Mouse (Mus musculus) bone marrow, adult 2 months (tissue): Measurements from ENCODE around the gene Zfp704. TPM values are rescaled to one million over a fixed set of nuclear protein-coding genes. Genes with fewer than 3 reads are reported as not detected.

Source experiments
- H3K27ac ChIP-seq: fragments of 200-500 bp; 2 replicates; pipeline ENCODE4 v1.5.1; 2012; ENCODE audit warnings: low read depth, mild to moderate bottlenecking, control low read depth, inconsistent platforms, low read length; ENCODE audit not compliant: control insufficient read depth, poor library complexity, insufficient read depth
- H3K4me1 ChIP-seq: fragments of 200-500 bp; 2 replicates; pipeline ENCODE4 v1.6.1; 2011; ENCODE audit warnings: low read length; ENCODE audit not compliant: control insufficient read depth, insufficient read depth
- H3K4me3 ChIP-seq: fragments of 200-500 bp; replicated peaks from 2 replicates; pipeline ENCODE3; 2011; ENCODE audit warnings: mild to moderate bottlenecking, low read depth, low read length, control low read depth; ENCODE audit not compliant: control insufficient read depth
- CTCF ChIP-seq: fragments of 200-500 bp; IDR thresholded peaks from 2 replicates; pipeline ENCODE4 v1.5.1; 2011; ENCODE audit warnings: low read length, control low read depth; ENCODE audit not compliant: control insufficient read depth, insufficient read depth
- POLR2A ChIP-seq: fragments of 200-500 bp; IDR thresholded peaks from 2 replicates; pipeline ENCODE4 v1.6.1; 2011; ENCODE audit warnings: low read depth, mild to moderate bottlenecking, control low read depth, low read length, borderline replicate concordance; ENCODE audit not compliant: control insufficient read depth
- WGBS: fragments of 180-500 bp; shearing (Covaris S2); methylation state at CpG from one replicate; pipeline ENCODE4 v1.1.7; 2018; 5-methylcytosine and 5-hydroxymethylcytosine counted together
- polyA plus RNA-seq: library from polyadenylated mRNA; stranded (reverse); fragments of >200 nt; gene quantifications from 2 replicates; pipeline ENCODE4 v1.2.4, GENCODE M21; 2011; ENCODE audit warnings: low replicate concordance; ENCODE audit not compliant: missing spikeins, insufficient read depth, insufficient read length

Gene Zfp704
- polyA plus RNA-seq, 1 experiment, result 1.2 TPM

DNA sequence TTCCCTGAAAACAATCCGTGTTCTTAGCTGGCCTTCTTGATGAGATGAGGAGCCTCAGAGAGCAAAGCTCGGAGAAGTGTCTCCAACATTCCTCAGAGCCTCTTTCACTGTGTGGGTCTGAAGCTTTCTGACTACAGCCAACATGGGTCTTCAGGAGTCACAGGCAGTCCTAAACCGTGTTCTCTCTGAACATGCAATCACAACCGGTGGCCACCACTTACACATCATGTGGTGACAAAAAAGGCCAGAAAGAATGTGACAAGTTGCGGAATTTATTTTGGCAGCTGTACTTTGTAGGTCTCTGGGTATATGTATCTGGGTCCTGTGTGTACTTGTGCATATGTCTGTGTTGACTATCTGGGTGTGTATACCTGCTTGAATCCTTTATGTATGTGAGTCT lies 128.9 kb downstream of the Zfp704 start:
- 76% methylated on average over 5 of the region's 5 CpGs for WGBS
- Histone ChIP-seq H3K4me1 (no peaks in the 10 kb centered on the region), H3K27ac (no peak overlapping the region), H3K4me3 (no peak overlapping the region)
- TF ChIP-seq CTCF (no peak), POLR2A (no peak)

- 80% methylated on average over 2 of the region's 2 CpGs for WGBS
- Histone ChIP-seq H3K27ac (no peak overlapping the region), H3K4me1 (no peaks in the 10 kb centered on the region), H3K4me3 (no peak overlapping the region)
- no peak for TF ChIP-seq CTCF
- no peak for TF ChIP-seq POLR2A
Measured at GRCm38 (mm10) chr3:9477386-9477785, 132.5 kb downstream of the Zfp704 start.

DNA sequence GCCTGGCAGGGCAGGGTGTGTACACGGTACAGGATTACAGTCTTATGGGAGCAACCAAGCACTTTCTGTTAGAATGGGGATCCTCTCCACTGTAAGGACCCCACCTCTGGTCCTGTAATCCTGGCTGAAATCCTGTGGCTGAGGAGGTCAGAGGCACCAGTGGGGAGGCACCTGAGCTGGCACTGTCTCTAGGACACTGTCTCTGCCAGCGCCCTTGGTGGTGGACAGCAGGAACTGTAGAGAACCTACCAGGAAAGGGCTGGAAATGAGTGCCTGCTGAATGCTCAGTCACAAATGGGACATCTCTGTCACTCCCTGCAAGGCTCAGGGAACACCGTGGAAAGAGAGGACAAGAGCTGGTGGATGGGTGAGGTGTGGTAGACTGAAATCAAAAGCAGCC lies 133.5 kb downstream of the Zfp704 start:
- no peak overlapping the region for H3K27ac ChIP-seq
- TF ChIP-seq POLR2A (no peak), CTCF (no peak)
- no peak overlapping the region for H3K4me3 ChIP-seq
- H3K4me1 ChIP-seq, result no peaks in the 10 kb centered on the region
- 89% methylated on average over 3 of the region's 3 CpGs for WGBS

- TF ChIP-seq CTCF, result no peak
- no peak for TF ChIP-seq POLR2A
- 66% methylated on average over 5 of the region's 5 CpGs for WGBS
- Histone ChIP-seq H3K27ac (no peak overlapping the region), H3K4me1 (no peaks in the 10 kb centered on the region), H3K4me3 (no peak overlapping the region)
Measured at GRCm38 (mm10) chr3:9475501-9475900, 134.4 kb downstream of the Zfp704 start.

DNA sequence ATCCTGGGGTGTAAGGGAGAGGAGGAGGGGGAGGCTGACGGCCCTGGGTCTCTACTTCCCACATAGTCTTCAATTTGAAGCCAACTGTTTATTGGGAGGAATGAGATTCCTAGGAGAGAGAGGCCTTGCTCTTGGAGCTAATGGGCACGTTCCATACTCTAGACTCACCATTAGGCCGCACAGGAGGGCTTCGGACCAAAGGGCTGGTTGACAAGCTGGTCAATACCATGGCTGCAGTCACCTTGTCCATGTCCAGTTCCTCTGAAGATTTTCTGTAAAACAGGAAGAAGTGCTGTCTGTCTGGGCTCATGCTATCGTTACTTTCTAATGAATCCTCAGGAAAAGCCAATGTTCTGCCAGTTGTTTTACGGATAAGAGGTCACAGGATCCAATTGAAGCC lies 135.6 kb downstream of the Zfp704 start:
- Histone ChIP-seq H3K27ac (no peak overlapping the region), H3K4me3 (no peak overlapping the region), H3K4me1 (no peaks in the 10 kb centered on the region)
- WGBS, result 82% methylated on average over 6 of the region's 6 CpGs
- TF ChIP-seq CTCF (no peak), POLR2A (no peak)

DNA sequence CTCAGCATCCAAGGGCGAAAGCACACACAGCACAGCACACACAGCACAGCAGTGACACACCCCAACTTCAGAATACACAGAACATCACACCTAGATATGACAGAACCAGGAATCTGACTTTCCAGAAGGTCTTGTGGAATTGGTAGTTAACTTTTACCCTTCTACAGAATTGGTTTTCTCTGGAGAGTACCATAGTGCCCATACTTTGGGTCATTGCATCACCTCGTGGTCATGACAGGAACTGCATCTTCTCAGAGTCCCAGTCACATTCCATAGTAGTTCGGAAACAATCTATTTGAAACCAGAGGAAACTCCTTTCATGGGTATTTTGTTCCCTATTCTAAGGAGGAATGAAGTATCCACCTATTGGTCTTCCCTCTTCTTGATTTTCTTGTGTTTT lies 143.6 kb downstream of the Zfp704 start:
- 37% methylated on average over 3 of the region's 3 CpGs for WGBS
- Histone ChIP-seq H3K4me3 (no peak overlapping the region), H3K27ac (no peak overlapping the region), H3K4me1 (peaks cover 2% of the 10 kb centered on the region)
- TF ChIP-seq CTCF, result peak; percentile 44
- TF ChIP-seq POLR2A, result no peak

DNA sequence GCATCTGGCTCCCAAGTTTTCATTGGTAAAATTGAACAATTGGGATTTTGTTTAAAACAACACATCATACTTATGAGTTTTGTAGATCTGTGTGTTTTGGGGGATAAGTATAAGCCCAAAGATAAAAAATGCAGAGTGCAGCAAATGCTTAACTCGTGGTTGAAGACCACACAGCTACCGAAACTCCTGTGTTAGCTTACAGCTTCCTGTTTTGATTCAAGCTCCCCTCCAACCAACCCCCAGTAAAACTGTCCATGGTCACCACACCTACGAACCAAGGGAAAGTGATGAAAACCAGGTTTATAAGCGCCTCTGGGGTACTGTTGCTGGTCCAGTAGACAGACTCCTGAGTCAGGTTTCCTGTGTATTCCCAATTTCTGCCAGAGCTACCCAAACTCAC lies 144.2 kb downstream of the Zfp704 start:
- Histone ChIP-seq H3K27ac (no peak overlapping the region), H3K4me1 (peaks cover 2% of the 10 kb centered on the region), H3K4me3 (no peak overlapping the region)
- TF ChIP-seq POLR2A, result no peak
- no peak for TF ChIP-seq CTCF
- WGBS, result 17% methylated on average over 4 of the region's 4 CpGs

DNA sequence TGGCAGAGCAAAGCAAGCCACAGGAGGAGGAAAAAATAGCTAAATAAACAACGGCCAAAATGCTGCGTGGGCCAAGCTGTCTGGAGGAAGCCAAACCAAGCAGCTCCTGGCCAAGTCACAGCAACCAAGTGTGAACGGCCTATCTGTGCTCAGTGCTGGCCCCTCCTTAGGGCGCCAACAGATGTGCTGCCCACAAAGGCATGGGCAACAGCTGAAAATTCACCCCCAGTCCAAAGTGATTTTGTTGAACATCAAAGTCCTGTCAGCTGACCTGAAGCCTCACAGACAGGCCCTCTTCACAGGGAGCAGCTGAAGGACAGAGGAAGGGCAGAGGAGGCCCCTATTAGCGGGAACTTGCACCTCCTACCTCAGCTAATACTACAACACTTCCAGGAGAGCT lies 148.2 kb downstream of the Zfp704 start:
- no peak overlapping the region for H3K4me3 ChIP-seq
- TF ChIP-seq POLR2A (no peak), CTCF (no peak)
- WGBS, result 83% methylated on average over 5 of the region's 5 CpGs
- peaks cover 2% of the 10 kb centered on the region for H3K4me1 ChIP-seq
- no peak overlapping the region for H3K27ac ChIP-seq

DNA sequence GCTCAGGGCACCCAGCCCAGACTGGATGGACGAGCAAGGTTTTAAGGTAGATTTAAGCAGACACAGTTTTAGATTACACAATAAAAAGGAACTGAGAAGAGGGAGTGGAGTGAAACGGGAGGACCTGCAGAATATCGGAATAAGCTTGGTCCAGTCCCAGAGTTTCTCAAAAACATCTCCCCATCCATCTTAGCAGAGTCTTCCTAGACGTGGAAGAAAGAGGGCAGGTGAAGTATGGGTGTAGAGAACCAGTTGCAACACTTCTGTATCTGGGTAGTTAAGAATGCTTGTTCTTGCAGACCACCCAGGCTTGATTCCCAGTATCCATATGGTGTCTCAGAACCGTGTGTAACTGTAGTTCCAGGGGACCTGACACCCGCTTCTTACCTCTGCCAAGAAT lies 149.6 kb downstream of the Zfp704 start:
- no peak overlapping the region for H3K27ac ChIP-seq
- no peak for TF ChIP-seq CTCF
- TF ChIP-seq POLR2A, result no peak
- H3K4me1 ChIP-seq, result no peaks in the 10 kb centered on the region
- H3K4me3 ChIP-seq, result no peak overlapping the region
- 84% methylated on average over 6 of the region's 6 CpGs for WGBS

- TF ChIP-seq POLR2A (no peak), CTCF (no peak)
- H3K4me1 ChIP-seq, result no peaks in the 10 kb centered on the region
- H3K27ac ChIP-seq, result no peak overlapping the region
- 82% methylated on average over 10 of the region's 10 CpGs for WGBS
- H3K4me3 ChIP-seq, result no peak overlapping the region
Measured at GRCm38 (mm10) chr3:9456380-9456890, 153.4 kb downstream of the Zfp704 start.
